Mouse (Mus musculus): ENCODE measurements around the gene Ywhaq. TPM values are rescaled to one million over a fixed set of nuclear protein-coding genes. Genes with fewer than 3 reads are reported as not detected.

Ywhaq gene
- polyA plus RNA-seq, 1 experiment from 2014 or later, result 1,158 TPM

GRCm38 (mm10) chr12:21362686-21363085 is 54.8 kb downstream of the Ywhaq start:
- Histone ChIP-seq H3K9me3 (no peaks in the 10 kb centered on the region), H3K4me2 (replicated peaks) (no peak overlapping the region), H3K36me3 (peaks cover 2% of the 10 kb centered on the region; the same call in 1 of the 2 replicates), H3K4me3 (replicated peaks) (no peak overlapping the region), H3K27me3 (no peaks in the 10 kb centered on the region), H3K4me1 (replicated peaks) (no peaks in the 10 kb centered on the region), H3K27ac (no peak overlapping the region), H3K9ac (replicated peaks) (no peak overlapping the region)
- no peak for ATAC-seq
- 93% methylated on average over 2 of the region's 2 CpGs for WGBS

GRCm38 (mm10) chr12:21353681-21354080 is 63.8 kb downstream of the Ywhaq start:
- 0 out of 2 replicates have a peak, but pooled peaks cover 3% of the 10 kb centered on the region for H3K9me3 ChIP-seq
- H3K4me3 ChIP-seq (replicated peaks), result no peak overlapping the region
- H3K36me3 ChIP-seq, result peaks cover 55% of the 10 kb centered on the region
- H3K27me3 ChIP-seq, result no peaks in the 10 kb centered on the region
- no peak overlapping the region for H3K27ac ChIP-seq
- WGBS, result 97% methylated on average over 8 of the region's 8 CpGs
- no peak for ATAC-seq
- H3K4me2 ChIP-seq (replicated peaks), result no peak overlapping the region
- peaks cover 3% of the 10 kb centered on the region; the same call in 1 of the 2 replicates for H3K4me1 ChIP-seq (replicated peaks)
- H3K9ac ChIP-seq (replicated peaks), result no peak overlapping the region

- no peak overlapping the region for H3K4me2 ChIP-seq (replicated peaks)
- H3K27ac ChIP-seq, result no peak overlapping the region; the same call in 1 of the 2 replicates
- peaks cover 3% of the 10 kb centered on the region; the same call in 1 of the 2 replicates for H3K4me1 ChIP-seq (replicated peaks)
- peaks cover 55% of the 10 kb centered on the region for H3K36me3 ChIP-seq
- H3K27me3 ChIP-seq, result no peaks in the 10 kb centered on the region
- H3K9me3 ChIP-seq, result 0 out of 2 replicates have a peak, but pooled peaks cover 3% of the 10 kb centered on the region
- no peak overlapping the region for H3K4me3 ChIP-seq (replicated peaks)
- peak; percentile 76 for ATAC-seq
- 8% methylated on average over 7 of the region's 7 CpGs for WGBS
- H3K9ac ChIP-seq (replicated peaks), result no peak overlapping the region
Observed at GRCm38 (mm10) chr12:21350113-21350876, 67.1 kb downstream of the Ywhaq start.

DNA sequence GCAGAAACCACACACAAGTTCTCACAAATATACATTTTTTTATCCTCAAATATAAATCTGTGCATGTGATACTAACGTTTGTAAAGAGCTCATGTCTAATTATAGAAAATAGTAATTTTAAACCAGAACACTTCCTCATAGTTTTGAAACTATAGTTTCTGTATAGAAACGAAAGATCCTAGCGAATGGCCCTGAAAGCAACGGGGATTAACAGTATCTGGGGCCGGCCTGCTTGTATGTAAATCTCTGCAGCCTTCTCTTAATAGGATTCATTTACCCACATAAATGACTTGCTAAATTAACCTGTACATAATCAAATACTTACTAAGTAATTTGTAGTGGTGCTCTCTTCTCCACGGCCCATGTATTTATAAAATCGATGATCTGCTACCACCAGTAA is 70.5 kb downstream of the Ywhaq start:
- peaks cover 43% of the 10 kb centered on the region for H3K36me3 ChIP-seq
- H3K9me3 ChIP-seq, result 0 out of 2 replicates have a peak, but pooled peaks cover 3% of the 10 kb centered on the region
- 82% methylated on average over 7 of the region's 7 CpGs for WGBS
- no peak overlapping the region for H3K4me3 ChIP-seq (replicated peaks)
- no peak overlapping the region for H3K4me2 ChIP-seq (replicated peaks)
- no peak overlapping the region for H3K27ac ChIP-seq
- H3K27me3 ChIP-seq, result no peaks in the 10 kb centered on the region
- no peak for ATAC-seq
- H3K9ac ChIP-seq (replicated peaks), result no peak overlapping the region
- peaks cover 3% of the 10 kb centered on the region; the same call in 1 of the 2 replicates for H3K4me1 ChIP-seq (replicated peaks)

DNA sequence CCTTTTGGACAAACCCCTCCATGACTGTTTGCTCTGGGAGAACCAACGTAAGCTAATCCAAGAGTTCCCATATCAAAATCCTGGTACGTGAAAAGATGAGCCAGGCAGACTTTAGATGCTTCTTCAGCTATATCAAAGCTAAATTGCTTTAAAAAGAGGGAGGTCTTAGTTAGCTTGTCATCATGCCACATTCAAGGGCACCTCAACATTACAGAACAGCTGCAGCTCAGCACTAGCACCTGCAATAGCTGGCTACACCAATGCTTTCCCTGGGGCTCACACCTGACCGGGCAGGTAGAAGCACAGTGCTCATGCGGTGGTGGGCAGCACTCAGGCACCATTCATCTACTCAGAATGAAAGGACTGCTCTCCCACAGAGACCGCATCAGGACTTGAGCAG is 76.8 kb downstream of the Ywhaq start:
- ATAC-seq, result no peak
- Histone ChIP-seq H3K27me3 (no peaks in the 10 kb centered on the region), H3K4me2 (replicated peaks) (no peak overlapping the region), H3K9me3 (no peaks in the 10 kb centered on the region), H3K36me3 (peaks cover 59% of the 10 kb centered on the region), H3K4me3 (replicated peaks) (no peak overlapping the region), H3K9ac (replicated peaks) (no peak overlapping the region), H3K4me1 (replicated peaks) (no peaks in the 10 kb centered on the region), H3K27ac (no peak overlapping the region)
- 95% methylated on average over 5 of the region's 5 CpGs for WGBS

Other genes starting within 250 kb of the Ywhaq start
- 116 and 119 TPM in 2 replicates for gene Cpsf3, start 132.2 kb downstream of the Ywhaq start, polyA plus RNA-seq (2015; fragmentation: Nextera tagmentation; extraction: Ambion mirVana)
- 37.2 and 40.3 TPM in 2 replicates for gene Itgb1bp1, start 131.4 kb downstream of the Ywhaq start, polyA plus RNA-seq (2015; fragmentation: Nextera tagmentation; extraction: Ambion mirVana)
- 44.7 and 45.1 TPM in 2 replicates for gene Iah1, start 101.2 kb downstream of the Ywhaq start, polyA plus RNA-seq (2015; fragmentation: Nextera tagmentation; extraction: Ambion mirVana)
- 21.0 and 23.0 TPM in 2 replicates for gene Adam17, start 44.0 kb downstream of the Ywhaq start, polyA plus RNA-seq (2015; fragmentation: Nextera tagmentation; extraction: Ambion mirVana)